Mouse (Mus musculus) forebrain, embryonic 14.5 days (tissue): ENCODE measurements around the gene Slc30a1. TPM values are rescaled to one million over a fixed set of nuclear protein-coding genes. Genes with fewer than 3 reads are reported as not detected.

Experiments
- ATAC-seq: fragments of 200-750 bp; cut with Nextera tagmentation; 2 replicates; pipeline ENCODE4 v1.8.0; 2017; ENCODE audit warnings: mild to moderate bottlenecking, moderate library complexity
- DNase-seq: peaks from one replicate; pipeline ENCODE4 v3.0.0-alpha.2; 2015; ENCODE audit warnings: low spot score
- H3K27ac ChIP-seq: fragments of 300-500 bp; sonication (generic); 2 replicates; pipeline ENCODE4 v1.5.1; 2014; ENCODE audit warnings: low read depth, mild to moderate bottlenecking, control low read depth, low read length, moderate library complexity
- H3K27me3 ChIP-seq: fragments of 300-500 bp; sonication (generic); replicated peaks from 2 replicates; pipeline ENCODE4 v1.6.1; 2014; ENCODE audit warnings: low read length, control low read depth, mixed read lengths; ENCODE audit not compliant: control insufficient read depth, insufficient read depth
- H3K36me3 ChIP-seq: fragments of 300-500 bp; sonication (generic); 2 replicates; pipeline ENCODE4 v1.6.1; 2014; ENCODE audit warnings: low read length, control low read depth; ENCODE audit not compliant: control insufficient read depth, insufficient read depth
- H3K4me1 ChIP-seq: fragments of 300-500 bp; sonication (generic); 2 replicates; pipeline ENCODE4 v1.6.1; 2014; ENCODE audit warnings: antibody characterized with exemption, low read length, control low read depth; ENCODE audit not compliant: control insufficient read depth, insufficient read depth
- H3K4me2 ChIP-seq: fragments of 300-500 bp; sonication (generic); 2 replicates; pipeline ENCODE4 v1.6.1; 2014; ENCODE audit warnings: mild to moderate bottlenecking, control low read depth, low read length
- H3K4me3 ChIP-seq: fragments of 300-500 bp; sonication (generic); 2 replicates; pipeline ENCODE4 v1.5.1; 2014; ENCODE audit warnings: low read depth, low read length, control low read depth
- H3K9ac ChIP-seq: fragments of 300-500 bp; sonication (generic); 2 replicates; pipeline ENCODE4 v1.6.1; 2014; ENCODE audit warnings: mild to moderate bottlenecking, low read length, control low read depth, moderate library complexity
- H3K9me3 ChIP-seq: fragments of 300-500 bp; sonication (generic); replicated peaks from 2 replicates; pipeline ENCODE4 v1.6.1; 2016; ENCODE audit warnings: low read length, control low read depth, mixed read lengths; ENCODE audit not compliant: control insufficient read depth
- WGBS: fragments of 180-500 bp; shearing (Covaris S2); extraction: QIAGEN DNeasy Blood & Tissue Kit; methylation state at CpG from one replicate; pipeline ENCODE4 v1.1.7; 2014; 5-methylcytosine and 5-hydroxymethylcytosine counted together
- polyA plus RNA-seq: library from polyadenylated mRNA; unstranded; fragments of >200 nt; fragmentation: Nextera tagmentation; extraction: Ambion mirVana; gene quantifications from 2 replicates; pipeline ENCODE4 v1.2.1, GENCODE M21; 2014

Slc30a1 gene
- polyA plus RNA-seq, 1 experiment from 2014 or later = 2.0 TPM

DNA sequence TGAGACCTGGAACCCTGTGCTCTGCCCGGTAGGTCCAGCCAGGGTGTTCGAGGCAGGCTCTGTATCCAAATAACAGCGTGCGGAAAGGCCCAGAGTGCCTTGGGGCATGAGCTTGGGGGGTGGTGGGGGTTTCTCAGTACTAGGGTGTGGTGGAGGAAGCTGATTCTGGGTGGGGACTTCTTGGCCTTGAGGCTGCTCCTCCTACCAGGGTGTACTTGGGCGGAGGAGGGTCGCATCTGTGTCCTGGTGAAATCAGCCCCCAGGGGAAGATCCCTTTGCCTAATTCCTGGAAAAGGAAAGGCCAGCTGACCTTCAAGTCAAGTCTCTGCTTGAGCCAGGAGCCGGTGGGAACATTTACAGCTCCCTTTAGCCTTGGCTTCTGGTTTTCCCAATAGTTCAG is 39.7 kb downstream of the Slc30a1 start:
- no peak overlapping the region for H3K4me3 ChIP-seq
- no peaks in the 10 kb centered on the region for H3K27me3 ChIP-seq
- DNase-seq = no peak
- H3K9me3 ChIP-seq = no peaks in the 10 kb centered on the region
- H3K9ac ChIP-seq = no peak overlapping the region
- H3K4me2 ChIP-seq = no peak overlapping the region
- no peaks in the 10 kb centered on the region for H3K36me3 ChIP-seq
- 88% methylated on average over 7 of the region's 7 CpGs for WGBS
- H3K4me1 ChIP-seq = no peaks in the 10 kb centered on the region
- ATAC-seq = no peak
- H3K27ac ChIP-seq = no peak overlapping the region

GRCm38 (mm10) chr1:191946835-191947234 is 40.3 kb downstream of the Slc30a1 start:
- no peaks in the 10 kb centered on the region for H3K27me3 ChIP-seq
- H3K9me3 ChIP-seq = no peaks in the 10 kb centered on the region
- no peak overlapping the region for H3K4me3 ChIP-seq
- no peak overlapping the region for H3K27ac ChIP-seq
- 88% methylated on average over 2 of the region's 2 CpGs for WGBS
- DNase-seq (no peak), ATAC-seq (no peak)
- H3K4me1 ChIP-seq = no peaks in the 10 kb centered on the region
- no peaks in the 10 kb centered on the region for H3K36me3 ChIP-seq
- no peak overlapping the region for H3K4me2 ChIP-seq
- no peak overlapping the region for H3K9ac ChIP-seq

DNA sequence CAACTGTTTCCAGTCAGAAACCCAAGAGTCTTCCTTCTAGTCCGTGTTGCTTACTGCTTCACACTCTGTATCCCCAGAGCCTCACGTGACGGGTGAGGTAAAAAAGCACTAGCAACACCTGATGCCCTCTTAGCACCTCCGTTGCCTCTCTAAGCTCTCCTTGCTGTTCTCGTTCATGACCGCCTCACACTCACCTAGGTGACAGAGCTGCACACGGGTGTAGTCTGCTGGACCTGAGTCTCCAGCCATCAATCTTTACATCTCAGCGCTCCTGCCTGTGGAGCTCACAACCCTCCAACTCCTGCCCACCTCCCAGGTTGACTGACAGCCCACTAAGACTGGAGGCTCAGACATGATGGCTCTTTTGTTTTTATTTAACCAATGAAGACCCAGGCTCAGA is 41.2 kb downstream of the Slc30a1 start:
- no peaks in the 10 kb centered on the region for H3K9me3 ChIP-seq
- no peak overlapping the region for H3K9ac ChIP-seq
- no peaks in the 10 kb centered on the region for H3K27me3 ChIP-seq
- WGBS = 63% methylated on average over 8 of the region's 8 CpGs
- no peak overlapping the region for H3K4me3 ChIP-seq
- no peaks in the 10 kb centered on the region for H3K4me1 ChIP-seq
- no peak for ATAC-seq
- DNase-seq = no peak
- H3K36me3 ChIP-seq = no peaks in the 10 kb centered on the region
- H3K4me2 ChIP-seq = no peak overlapping the region
- no peak overlapping the region for H3K27ac ChIP-seq

- DNase-seq (no peak), ATAC-seq (no peak)
- H3K27me3 ChIP-seq = no peaks in the 10 kb centered on the region
- 77% methylated on average over 8 of the region's 8 CpGs for WGBS
- no peak overlapping the region for H3K4me2 ChIP-seq
- H3K9me3 ChIP-seq = no peaks in the 10 kb centered on the region
- no peaks in the 10 kb centered on the region for H3K4me1 ChIP-seq
- no peak overlapping the region for H3K9ac ChIP-seq
- H3K4me3 ChIP-seq = no peak overlapping the region
- H3K27ac ChIP-seq = no peak overlapping the region
- H3K36me3 ChIP-seq = no peaks in the 10 kb centered on the region
These were observed 42.0 kb downstream of the Slc30a1 start for GRCm38 (mm10) chr1:191948600-191948999.

DNA sequence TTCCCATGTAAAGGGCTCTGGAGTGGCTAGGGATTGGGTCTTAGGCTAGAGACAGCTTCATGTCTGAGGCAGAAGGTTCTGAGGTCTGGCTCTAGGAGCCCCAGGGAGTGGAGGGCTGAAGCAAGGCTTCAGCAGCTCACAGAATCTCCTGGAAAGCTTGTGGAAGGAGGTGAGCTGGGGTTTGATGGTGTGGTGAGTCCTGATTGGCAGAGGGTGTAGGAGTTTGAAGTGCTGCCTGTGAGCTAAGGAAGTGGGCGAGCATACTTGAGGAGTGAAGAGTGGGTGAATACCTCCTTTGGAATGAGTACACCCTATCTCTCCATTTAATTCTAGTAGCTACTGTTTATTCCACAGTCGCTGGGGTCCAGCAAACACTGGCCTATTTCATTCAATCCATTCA is 44.0 kb downstream of the Slc30a1 start:
- Histone ChIP-seq H3K36me3 (no peaks in the 10 kb centered on the region), H3K4me1 (no peaks in the 10 kb centered on the region), H3K27ac (no peak overlapping the region), H3K4me3 (no peak overlapping the region), H3K9me3 (no peaks in the 10 kb centered on the region), H3K27me3 (no peaks in the 10 kb centered on the region), H3K4me2 (no peak overlapping the region), H3K9ac (no peak overlapping the region)
- DNase-seq (no peak), ATAC-seq (no peak)
- 64% methylated on average over 2 of the region's 2 CpGs for WGBS

DNA sequence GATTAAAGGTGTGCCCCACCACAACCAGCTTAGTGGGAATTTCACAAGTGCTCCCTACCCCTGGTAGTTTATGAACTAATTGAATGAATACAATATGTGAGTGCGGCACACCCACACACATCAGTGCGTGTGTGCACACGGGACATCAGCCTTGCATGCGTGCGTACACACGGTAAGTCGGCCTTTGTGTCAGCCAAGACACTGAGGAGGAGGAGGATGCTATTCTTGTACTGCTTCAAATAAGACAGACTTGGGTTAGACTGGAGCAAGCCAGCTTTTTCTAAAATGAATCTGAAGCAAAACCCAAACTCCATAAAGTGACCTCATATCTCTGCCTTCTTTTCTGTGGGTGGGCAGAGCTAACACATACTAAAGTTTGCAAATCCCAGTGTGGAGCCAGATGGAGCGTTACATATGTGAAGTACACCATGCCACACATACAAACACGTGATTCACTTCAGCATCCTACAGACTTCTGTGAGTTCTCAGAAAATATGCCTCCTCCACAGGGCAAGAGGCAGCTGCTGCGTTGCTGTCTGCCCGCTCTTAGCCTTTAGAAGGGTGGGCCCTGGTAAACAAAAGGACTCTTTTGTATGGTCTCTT is 46.3 kb downstream of the Slc30a1 start:
- DNase-seq (no peak), ATAC-seq (no peak)
- Histone ChIP-seq H3K9ac (no peak overlapping the region), H3K9me3 (no peaks in the 10 kb centered on the region), H3K36me3 (no peaks in the 10 kb centered on the region), H3K4me3 (no peak overlapping the region), H3K4me2 (no peak overlapping the region), H3K4me1 (no peaks in the 10 kb centered on the region), H3K27ac (no peak overlapping the region), H3K27me3 (no peaks in the 10 kb centered on the region)
- 88% methylated on average over 11 of the region's 11 CpGs for WGBS

GRCm38 (mm10) chr1:191955101-191955500 is 48.5 kb downstream of the Slc30a1 start:
- Histone ChIP-seq H3K9ac (no peak overlapping the region), H3K4me2 (no peak overlapping the region), H3K9me3 (no peaks in the 10 kb centered on the region), H3K4me1 (no peaks in the 10 kb centered on the region), H3K36me3 (no peaks in the 10 kb centered on the region), H3K4me3 (no peak overlapping the region), H3K27me3 (no peaks in the 10 kb centered on the region), H3K27ac (no peak overlapping the region)
- 68% methylated on average over 3 of the region's 3 CpGs for WGBS
- no peak for ATAC-seq
- no peak for DNase-seq

DNA sequence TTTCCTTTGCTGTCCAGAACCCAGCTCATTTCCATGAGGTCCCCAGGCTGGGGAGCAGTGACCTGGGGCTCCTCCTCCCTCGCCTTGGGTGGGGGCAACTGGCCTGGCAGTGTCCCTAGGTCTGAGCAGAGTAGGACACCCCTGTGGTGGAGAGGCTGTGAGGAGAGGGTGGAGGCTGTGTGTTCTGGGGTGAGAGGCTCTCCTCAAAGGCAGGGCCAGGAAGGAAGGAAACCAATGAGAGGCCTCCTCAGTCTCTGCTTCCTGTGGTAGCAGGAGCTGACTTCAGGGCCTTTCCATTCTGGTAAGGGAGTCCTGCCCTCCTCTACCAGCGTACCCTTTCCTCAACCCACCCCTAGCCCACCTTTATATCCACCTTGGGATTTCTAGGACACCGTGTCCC is 49.7 kb downstream of the Slc30a1 start:
- no peak overlapping the region for H3K9ac ChIP-seq
- ATAC-seq (no peak), DNase-seq (no peak)
- H3K4me2 ChIP-seq = no peak overlapping the region
- no peak overlapping the region for H3K4me3 ChIP-seq
- WGBS = 83% methylated on average over 3 of the region's 3 CpGs
- H3K9me3 ChIP-seq = no peaks in the 10 kb centered on the region
- no peaks in the 10 kb centered on the region for H3K4me1 ChIP-seq
- H3K27ac ChIP-seq = no peak overlapping the region
- H3K36me3 ChIP-seq = no peaks in the 10 kb centered on the region
- no peaks in the 10 kb centered on the region for H3K27me3 ChIP-seq

- no peak for ATAC-seq
- H3K27ac ChIP-seq = no peak overlapping the region
- WGBS = 87% methylated on average over 2 of the region's 2 CpGs
These were observed 50.3 kb downstream of the Slc30a1 start for GRCm38 (mm10) chr1:191956871-191957270.

More at GRCm38 (mm10) chr1:191956871-191957270, 50.3 kb downstream of the Slc30a1 start:
- peak; percentile 29 for DNase-seq
- no peaks in the 10 kb centered on the region for H3K36me3 ChIP-seq
- H3K9ac ChIP-seq = no peak overlapping the region
- no peaks in the 10 kb centered on the region for H3K9me3 ChIP-seq
- H3K4me3 ChIP-seq = no peak overlapping the region
- no peaks in the 10 kb centered on the region for H3K4me1 ChIP-seq
- no peaks in the 10 kb centered on the region for H3K27me3 ChIP-seq
- H3K4me2 ChIP-seq = no peak overlapping the region
